Mouse (Mus musculus): ENCODE results near the gene Praf2. TPM values are rescaled to one million over a fixed set of nuclear protein-coding genes. Genes with fewer than 3 reads are reported as not detected.

Praf2 gene
- polyA plus RNA-seq, 1 experiment = 28.5 TPM

- 71% methylated on average over 9 of the region's 9 CpGs for WGBS
- DNase-seq (ENCODE audit: low read depth, low spot score) = no peak
These were observed 47.4 kb downstream of the Praf2 start for GRCm38 (mm10) chrX:7775501-7776205.

GRCm38 (mm10) chrX:7776329-7777082 is 48.3 kb downstream of the Praf2 start:
- no peak for DNase-seq (ENCODE audit: low read depth, low spot score)
- 35% methylated on average over 8 of the region's 8 CpGs for WGBS

GRCm38 (mm10) chrX:7778450-7779244 is 50.4 kb downstream of the Praf2 start:
- DNase-seq (ENCODE audit: low read depth, low spot score) = no peak
- 65% methylated on average over 7 of the region's 7 CpGs for WGBS

GRCm38 (mm10) chrX:7779294-7779693 is 51.1 kb downstream of the Praf2 start:
- 20% methylated on average over 3 of the region's 3 CpGs for WGBS
- DNase-seq (ENCODE audit: low read depth, low spot score) = no peak

Other genes with a start within 250 kb of the Praf2 start
- 0.53 and 0.69 TPM in 2 replicates for gene Foxp3, start 154.8 kb upstream of the Praf2 start, polyA plus RNA-seq (2012; rRNA removed)
- gene Ppp1r3f, start 154.2 kb upstream of the Praf2 start, polyA plus RNA-seq (2012; rRNA removed) = 0.60 and 1.8 TPM in 2 replicates
- gene Ccdc22, start 122.9 kb upstream of the Praf2 start, polyA plus RNA-seq (2012; rRNA removed) = 13.0 TPM in 2 replicates
- 0.01 TPM in 2 replicates for gene Cacna1f, start 121.4 kb upstream of the Praf2 start, polyA plus RNA-seq (2012; rRNA removed)
- gene Syp, start 90.0 kb upstream of the Praf2 start, polyA plus RNA-seq (2012; rRNA removed) = 4.3 and 5.5 TPM in 2 replicates
- gene Prickle3, start 71.2 kb upstream of the Praf2 start, polyA plus RNA-seq (2012; rRNA removed) = 7.1 and 10.6 TPM in 2 replicates
- gene Plp2, start 57.0 kb upstream of the Praf2 start, polyA plus RNA-seq (2012; rRNA removed) = 278 and 316 TPM in 2 replicates
- gene Magix, start 47.2 kb upstream of the Praf2 start, polyA plus RNA-seq (2012; rRNA removed) = 1.0 and 1.1 TPM in 2 replicates
- 5.3 and 7.4 TPM in 2 replicates for gene Gpkow, start 31.3 kb upstream of the Praf2 start, polyA plus RNA-seq (2012; rRNA removed)
- 27.0 and 38.0 TPM in 2 replicates for gene Wdr45, start 14.1 kb upstream of the Praf2 start, polyA plus RNA-seq (2012; rRNA removed)
- 0.10 TPM in 1 of 2 replicates, not detected in the other for gene Gm45208, start 6.2 kb upstream of the Praf2 start, polyA plus RNA-seq (2012; rRNA removed)
- 10.2 and 20.5 TPM in 2 replicates for gene Ccdc120, start 22.5 kb downstream of the Praf2 start, polyA plus RNA-seq (2012; rRNA removed)
- 12.4 and 17.6 TPM in 2 replicates for gene Tfe3, start 34.1 kb downstream of the Praf2 start, polyA plus RNA-seq (2012; rRNA removed)
- 19.5 and 33.3 TPM in 2 replicates for gene Gripap1, start 61.3 kb downstream of the Praf2 start, polyA plus RNA-seq (2012; rRNA removed)
- gene Kcnd1, start 93.8 kb downstream of the Praf2 start, polyA plus RNA-seq (2012; rRNA removed) = 1.0 and 1.2 TPM in 2 replicates
- 31.4 and 35.7 TPM in 2 replicates for gene Otud5, start 112.9 kb downstream of the Praf2 start, polyA plus RNA-seq (2012; rRNA removed)
- gene Pim2, start 149.8 kb downstream of the Praf2 start, polyA plus RNA-seq (2012; rRNA removed) = 13.4 and 13.8 TPM in 2 replicates
- gene Slc35a2, start 155.6 kb downstream of the Praf2 start, polyA plus RNA-seq (2012; rRNA removed) = 118 and 125 TPM in 2 replicates
- gene Pqbp1, start 170.8 kb downstream of the Praf2 start, polyA plus RNA-seq (2012; rRNA removed) = 38.8 and 48.6 TPM in 2 replicates
- gene Timm17b, start 170.9 kb downstream of the Praf2 start, polyA plus RNA-seq (2012; rRNA removed) = 38.0 and 40.1 TPM in 2 replicates
- not detected in 2 replicates for gene Gm10491, start 179.4 kb downstream of the Praf2 start, polyA plus RNA-seq (2012; rRNA removed)
- gene Gm10490, start 181.1 kb downstream of the Praf2 start, polyA plus RNA-seq (2012; rRNA removed) = not detected in 2 replicates
- gene Pcsk1n, start 191.4 kb downstream of the Praf2 start, polyA plus RNA-seq (2012; rRNA removed) = 4.3 and 6.0 TPM in 2 replicates
- not detected in 2 replicates for gene Eras, start 200.2 kb downstream of the Praf2 start, polyA plus RNA-seq (2012; rRNA removed)
- 10.8 and 12.5 TPM in 2 replicates for gene Hdac6, start 219.4 kb downstream of the Praf2 start, polyA plus RNA-seq (2012; rRNA removed)
- gene Gata1, start 249.6 kb downstream of the Praf2 start, polyA plus RNA-seq (2012; rRNA removed) = 0.05 and 0.14 TPM in 2 replicates